Mouse (Mus musculus): Measurements from ENCODE around the gene Xpr1.

- TF ChIP-seq TAL1 (IDR thresholded peaks at IDR 0.05; ENCODE audit: low read length) (no peak), GATA1 (IDR thresholded peaks at IDR 0.05; ENCODE audit: low read length) (no peak)
Measured at GRCm38 (mm10) chr1:155319513-155319912, 97.7 kb downstream of the Xpr1 start.
